Mouse (Mus musculus): ENCODE measurements around the gene Olfr156.

GRCm38 (mm10) chr4:43772304-43772703 is 51.4 kb downstream of the Olfr156 start:
- TF ChIP-seq CTCF (IDR thresholded peaks at IDR 0.05; ENCODE audit: borderline replicate concordance, insufficient read depth, low read length) = no peak
- TF ChIP-seq POLR2A (IDR thresholded peaks at IDR 0.05; ENCODE audit: low read depth, low read length) = no peak

Data from embryonic fibroblast, embryonic 13.5 days (primary cell).